Mouse (Mus musculus): ENCODE results near the gene Mycn. TPM values are rescaled to one million over a fixed set of nuclear protein-coding genes. Genes with fewer than 3 reads are reported as not detected.

The Mycn gene
- polyA plus RNA-seq, 1 experiment from 2014 or later: 81.2 TPM

DNA sequence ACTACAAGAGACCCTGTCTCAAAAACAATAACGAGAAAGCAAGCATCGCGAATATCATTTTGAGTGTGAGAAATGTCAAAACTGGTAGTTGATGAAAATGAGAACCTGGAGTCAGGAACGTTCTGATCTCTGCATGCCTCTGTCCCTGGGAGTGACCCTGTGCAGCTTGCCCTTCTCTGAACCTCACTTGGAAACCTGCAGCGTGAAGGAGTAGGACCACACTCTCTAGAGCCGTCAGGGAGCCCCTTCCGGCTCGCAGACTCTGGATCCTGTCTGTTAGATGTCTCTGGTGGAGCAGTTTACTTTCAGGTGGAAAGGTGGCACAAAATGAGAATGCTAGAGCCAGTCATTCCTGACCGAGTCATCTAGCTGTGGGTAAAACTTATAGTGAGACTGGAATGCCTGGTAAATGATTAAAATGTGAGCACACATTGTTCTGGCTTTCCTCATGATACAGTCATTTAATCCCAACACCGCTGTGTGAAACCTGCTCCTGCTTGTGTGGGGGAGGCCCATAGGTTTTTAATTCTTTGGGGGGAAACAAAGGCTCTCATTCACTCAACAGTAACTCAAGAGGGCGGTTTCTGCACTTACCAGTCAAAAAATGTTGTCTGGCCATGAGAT is 31.2 kb downstream of the Mycn start:
- 72% methylated on average over 11 of the region's 11 CpGs for WGBS
- no peak overlapping the region for H3K4me2 ChIP-seq (replicated peaks; ENCODE audit: low read depth, low read length)
- H3K27me3 ChIP-seq (ENCODE audit: control insufficient read depth, insufficient read depth, low read length): no peaks in the 10 kb centered on the region
- H3K9me3 ChIP-seq (ENCODE audit: control insufficient read depth, low read length): no peaks in the 10 kb centered on the region
- peaks cover 6% of the 10 kb centered on the region; the same call in 1 of the 2 replicates for H3K4me1 ChIP-seq (replicated peaks; ENCODE audit: control insufficient read depth, insufficient read depth, low read length)
- H3K4me3 ChIP-seq (ENCODE audit: low read depth, low read length): no peak overlapping the region
- no peak overlapping the region for H3K9ac ChIP-seq (ENCODE audit: low read depth, low read length)
- no peak for ATAC-seq (ENCODE audit: low FRiP score)
- no peaks in the 10 kb centered on the region for H3K36me3 ChIP-seq (ENCODE audit: control insufficient read depth, insufficient read depth, low read length)
- H3K27ac ChIP-seq (ENCODE audit: low read depth, low read length): no peak overlapping the region
- DNase-seq (ENCODE audit: low spot score): no peak

DNA sequence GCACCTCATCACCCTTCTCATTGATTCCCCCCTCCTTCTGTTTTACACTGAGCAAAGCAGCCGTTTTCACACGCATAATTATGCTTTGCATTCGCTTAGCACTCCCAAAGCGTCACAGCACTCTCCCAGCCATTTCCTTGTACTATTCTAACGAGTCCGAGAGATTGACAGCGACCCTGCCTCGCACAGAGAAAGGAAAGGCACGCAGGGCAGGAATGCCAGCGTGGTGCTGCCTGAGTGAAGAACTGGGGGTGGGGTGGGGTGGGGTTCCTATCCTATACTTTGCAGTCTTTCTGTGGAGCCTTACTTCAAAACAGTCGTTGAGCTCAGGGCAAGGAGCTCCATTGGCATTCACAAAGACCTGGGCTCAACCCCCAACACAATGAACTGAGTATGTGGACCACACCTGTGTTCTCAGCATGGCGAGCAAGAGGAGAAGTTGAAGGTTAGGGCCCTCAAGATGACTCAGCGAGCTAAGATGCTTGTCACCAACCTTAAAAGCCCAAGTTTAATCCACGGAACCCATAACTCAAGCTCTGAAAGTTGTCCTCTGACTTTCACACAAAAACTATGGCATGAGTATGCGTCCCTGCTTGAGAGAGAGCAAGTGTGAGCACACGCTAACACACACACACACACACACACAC is 32.0 kb downstream of the Mycn start:
- Histone ChIP-seq H3K4me1 (replicated peaks; ENCODE audit: control insufficient read depth, insufficient read depth, low read length) (peaks cover 10% of the 10 kb centered on the region; the same call in 1 of the 2 replicates), H3K27me3 (ENCODE audit: control insufficient read depth, insufficient read depth, low read length) (no peaks in the 10 kb centered on the region), H3K4me3 (ENCODE audit: low read depth, low read length) (no peak overlapping the region), H3K9ac (ENCODE audit: low read depth, low read length) (no peak overlapping the region), H3K4me2 (replicated peaks; ENCODE audit: low read depth, low read length) (no peak overlapping the region), H3K27ac (ENCODE audit: low read depth, low read length) (no peak overlapping the region), H3K9me3 (ENCODE audit: control insufficient read depth, low read length) (no peaks in the 10 kb centered on the region), H3K36me3 (ENCODE audit: control insufficient read depth, insufficient read depth, low read length) (no peaks in the 10 kb centered on the region)
- 45% methylated on average over 16 of the region's 16 CpGs for WGBS
- peak; percentile 31 for DNase-seq (ENCODE audit: low spot score)
- ATAC-seq (ENCODE audit: low FRiP score): peak; percentile 17; the same call in 1 of the 2 replicates

DNA sequence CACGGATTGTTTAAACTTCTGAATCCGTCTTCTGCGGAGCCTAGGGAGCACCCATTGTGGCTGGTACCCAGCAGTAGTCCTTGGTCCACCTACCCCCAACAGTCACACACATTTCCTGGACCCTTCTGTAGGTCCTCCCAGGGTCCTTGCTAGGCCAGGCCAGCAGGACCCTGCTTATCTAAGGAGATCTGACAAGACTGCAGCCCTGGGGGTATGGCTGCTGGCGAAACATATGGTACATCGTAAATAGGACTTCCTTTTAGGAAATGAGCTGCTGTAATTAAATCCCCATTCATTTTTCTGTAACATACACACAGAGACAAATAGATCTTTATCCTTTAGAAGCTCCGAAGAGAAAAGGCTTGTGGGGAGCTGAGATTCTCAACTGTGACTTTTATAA is 34.9 kb downstream of the Mycn start:
- DNase-seq (ENCODE audit: low spot score) (peak; percentile 32), ATAC-seq (ENCODE audit: low FRiP score) (no peak)
- Histone ChIP-seq H3K4me1 (replicated peaks; ENCODE audit: control insufficient read depth, insufficient read depth, low read length) (peaks cover 17% of the 10 kb centered on the region), H3K36me3 (ENCODE audit: control insufficient read depth, insufficient read depth, low read length) (no peaks in the 10 kb centered on the region), H3K4me2 (replicated peaks; ENCODE audit: low read depth, low read length) (no peak overlapping the region), H3K9ac (ENCODE audit: low read depth, low read length) (no peak overlapping the region), H3K27ac (ENCODE audit: low read depth, low read length) (no peak overlapping the region), H3K4me3 (ENCODE audit: low read depth, low read length) (no peak overlapping the region), H3K27me3 (ENCODE audit: control insufficient read depth, insufficient read depth, low read length) (no peaks in the 10 kb centered on the region), H3K9me3 (ENCODE audit: control insufficient read depth, low read length) (no peaks in the 10 kb centered on the region)
- WGBS: 60% methylated on average over 6 of the region's 6 CpGs

DNA sequence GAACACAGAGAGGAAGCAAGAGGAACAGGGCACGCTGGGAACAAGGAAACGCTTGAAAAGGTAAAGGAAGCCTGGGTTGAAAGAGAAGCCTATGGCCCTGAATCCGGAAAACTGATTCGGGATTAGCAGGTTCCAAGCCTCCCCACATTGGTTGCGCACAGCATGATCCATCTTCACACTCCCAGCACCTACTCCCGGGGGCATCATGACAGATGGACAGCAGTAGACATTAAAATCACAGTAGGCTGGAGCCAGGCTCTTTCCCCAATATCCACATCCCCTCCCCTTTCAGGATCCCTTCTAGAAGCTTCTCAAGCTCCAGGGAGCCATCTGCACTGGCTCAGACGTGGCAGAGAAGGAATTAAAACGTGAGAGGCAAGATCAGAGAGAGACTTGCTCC is 35.4 kb downstream of the Mycn start:
- Histone ChIP-seq H3K4me2 (replicated peaks; ENCODE audit: low read depth, low read length) (no peak overlapping the region), H3K4me1 (replicated peaks; ENCODE audit: control insufficient read depth, insufficient read depth, low read length) (peaks cover 17% of the 10 kb centered on the region), H3K9me3 (ENCODE audit: control insufficient read depth, low read length) (no peaks in the 10 kb centered on the region), H3K36me3 (ENCODE audit: control insufficient read depth, insufficient read depth, low read length) (no peaks in the 10 kb centered on the region), H3K27ac (ENCODE audit: low read depth, low read length) (no peak overlapping the region), H3K9ac (ENCODE audit: low read depth, low read length) (no peak overlapping the region), H3K27me3 (ENCODE audit: control insufficient read depth, insufficient read depth, low read length) (no peaks in the 10 kb centered on the region), H3K4me3 (ENCODE audit: low read depth, low read length) (no peak overlapping the region)
- DNase-seq (ENCODE audit: low spot score) (no peak), ATAC-seq (ENCODE audit: low FRiP score) (no peak)
- 57% methylated on average over 8 of the region's 8 CpGs for WGBS

DNA sequence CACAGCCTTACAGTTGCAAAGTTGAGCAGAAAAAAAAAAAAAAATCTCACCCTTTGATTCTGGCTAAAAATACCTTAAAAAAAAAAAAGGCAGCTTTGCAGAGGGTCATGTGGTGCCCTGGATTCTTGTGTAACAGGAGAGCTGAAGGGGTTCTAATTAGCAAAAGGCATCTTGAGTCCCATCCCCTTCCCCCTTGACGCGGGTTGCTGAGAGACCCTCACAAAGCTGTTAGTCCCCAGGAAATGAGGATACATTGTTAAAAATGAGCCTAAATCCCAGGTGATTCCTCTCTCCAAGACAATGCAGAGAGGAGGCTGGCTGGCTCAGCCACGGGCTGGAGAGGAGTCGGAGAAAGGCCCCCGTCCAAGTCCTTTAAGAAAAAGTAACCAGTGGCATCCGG is 36.6 kb downstream of the Mycn start:
- no peaks in the 10 kb centered on the region for H3K36me3 ChIP-seq (ENCODE audit: control insufficient read depth, insufficient read depth, low read length)
- peaks cover 17% of the 10 kb centered on the region for H3K4me1 ChIP-seq (replicated peaks; ENCODE audit: control insufficient read depth, insufficient read depth, low read length)
- DNase-seq (ENCODE audit: low spot score) (peak; percentile 39), ATAC-seq (ENCODE audit: low FRiP score) (peak; percentile 23)
- H3K4me2 ChIP-seq (replicated peaks; ENCODE audit: low read depth, low read length): 0 out of 2 replicates have a peak overlapping the region, but pooled peaks have one; percentile 49
- H3K9me3 ChIP-seq (ENCODE audit: control insufficient read depth, low read length): no peaks in the 10 kb centered on the region
- 0 out of 2 replicates have a peak overlapping the region, but pooled peaks have one; percentile 17 for H3K9ac ChIP-seq (ENCODE audit: low read depth, low read length)
- peak overlapping the region; percentile 92 for H3K27ac ChIP-seq (ENCODE audit: low read depth, low read length)
- no peaks in the 10 kb centered on the region for H3K27me3 ChIP-seq (ENCODE audit: control insufficient read depth, insufficient read depth, low read length)
- 30% methylated on average over 6 of the region's 6 CpGs for WGBS
- no peak overlapping the region for H3K4me3 ChIP-seq (ENCODE audit: low read depth, low read length)

- no peaks in the 10 kb centered on the region for H3K36me3 ChIP-seq (ENCODE audit: control insufficient read depth, insufficient read depth, low read length)
- H3K4me1 ChIP-seq (replicated peaks; ENCODE audit: control insufficient read depth, insufficient read depth, low read length): peaks cover 13% of the 10 kb centered on the region
- peak overlapping the region; percentile 20; the same call in 1 of the 2 replicates for H3K4me3 ChIP-seq (ENCODE audit: low read depth, low read length)
- peak overlapping the region; percentile 92 for H3K27ac ChIP-seq (ENCODE audit: low read depth, low read length)
- peak overlapping the region; percentile 78 for H3K9ac ChIP-seq (ENCODE audit: low read depth, low read length)
- H3K4me2 ChIP-seq (replicated peaks; ENCODE audit: low read depth, low read length): peak overlapping the region; percentile 49
- no peaks in the 10 kb centered on the region for H3K27me3 ChIP-seq (ENCODE audit: control insufficient read depth, insufficient read depth, low read length)
- peak; percentile 90 for DNase-seq (ENCODE audit: low spot score)
- 7% methylated on average over 21 of the region's 23 CpGs for WGBS
- no peaks in the 10 kb centered on the region for H3K9me3 ChIP-seq (ENCODE audit: control insufficient read depth, low read length)
- ATAC-seq (ENCODE audit: low FRiP score): peak; percentile 98
Measured at GRCm38 (mm10) chr12:12904512-12904953, 37.2 kb downstream of the Mycn start.

DNA sequence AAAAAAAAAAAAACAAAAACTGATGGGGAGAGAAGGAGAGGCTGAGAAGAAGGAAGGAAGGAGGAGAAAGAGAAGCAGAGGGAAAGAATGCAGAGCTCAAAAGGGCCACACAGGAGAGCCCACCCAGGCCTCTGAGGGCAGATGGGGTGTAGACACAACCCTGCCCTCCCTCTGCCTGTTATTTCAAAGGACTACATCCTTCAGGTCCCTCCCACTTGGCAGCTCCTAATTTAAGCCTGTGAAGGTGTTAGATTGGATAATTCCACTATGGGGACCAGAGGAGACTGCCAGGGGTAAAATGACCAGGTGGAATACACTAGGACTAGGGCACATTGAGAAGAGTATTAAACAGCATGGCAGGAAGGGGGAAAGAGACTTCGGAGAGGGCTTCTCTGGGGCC is 37.6 kb downstream of the Mycn start:
- DNase-seq (ENCODE audit: low spot score) (no peak), ATAC-seq (ENCODE audit: low FRiP score) (peak; percentile 39; the same call in 1 of the 2 replicates)
- Histone ChIP-seq H3K27me3 (ENCODE audit: control insufficient read depth, insufficient read depth, low read length) (no peaks in the 10 kb centered on the region), H3K4me2 (replicated peaks; ENCODE audit: low read depth, low read length) (peak overlapping the region; percentile 49), H3K9ac (ENCODE audit: low read depth, low read length) (peak overlapping the region; percentile 78), H3K36me3 (ENCODE audit: control insufficient read depth, insufficient read depth, low read length) (no peaks in the 10 kb centered on the region), H3K4me1 (replicated peaks; ENCODE audit: control insufficient read depth, insufficient read depth, low read length) (peaks cover 11% of the 10 kb centered on the region), H3K27ac (ENCODE audit: low read depth, low read length) (peak overlapping the region; percentile 92), H3K4me3 (ENCODE audit: low read depth, low read length) (peak overlapping the region; percentile 20; the same call in 1 of the 2 replicates), H3K9me3 (ENCODE audit: control insufficient read depth, low read length) (no peaks in the 10 kb centered on the region)
- WGBS: 8% methylated on average over 1 of the region's 1 CpGs

GRCm38 (mm10) chr12:12902403-12902802 is 39.3 kb downstream of the Mycn start:
- Histone ChIP-seq H3K27me3 (ENCODE audit: control insufficient read depth, insufficient read depth, low read length) (no peaks in the 10 kb centered on the region), H3K27ac (ENCODE audit: low read depth, low read length) (no peak overlapping the region), H3K9me3 (ENCODE audit: control insufficient read depth, low read length) (no peaks in the 10 kb centered on the region), H3K4me1 (replicated peaks; ENCODE audit: control insufficient read depth, insufficient read depth, low read length) (peaks cover 11% of the 10 kb centered on the region), H3K4me2 (replicated peaks; ENCODE audit: low read depth, low read length) (no peak overlapping the region), H3K4me3 (ENCODE audit: low read depth, low read length) (no peak overlapping the region), H3K36me3 (ENCODE audit: control insufficient read depth, insufficient read depth, low read length) (no peaks in the 10 kb centered on the region), H3K9ac (ENCODE audit: low read depth, low read length) (no peak overlapping the region)
- ATAC-seq (ENCODE audit: low FRiP score) (no peak), DNase-seq (ENCODE audit: low spot score) (no peak)
- 93% methylated on average over 1 of the region's 1 CpGs for WGBS
